Mouse (Mus musculus): Measurements from ENCODE around the gene Ankrd61. TPM values are rescaled to one million over a fixed set of nuclear protein-coding genes. Genes with fewer than 3 reads are reported as not detected.
A peak's percentile ranks its signal among the peaks of the same experiment; 100 is the strongest.

Ankrd61 gene
- polyA plus RNA-seq, 1 experiment from 2014 or later: 0.21 TPM

DNA sequence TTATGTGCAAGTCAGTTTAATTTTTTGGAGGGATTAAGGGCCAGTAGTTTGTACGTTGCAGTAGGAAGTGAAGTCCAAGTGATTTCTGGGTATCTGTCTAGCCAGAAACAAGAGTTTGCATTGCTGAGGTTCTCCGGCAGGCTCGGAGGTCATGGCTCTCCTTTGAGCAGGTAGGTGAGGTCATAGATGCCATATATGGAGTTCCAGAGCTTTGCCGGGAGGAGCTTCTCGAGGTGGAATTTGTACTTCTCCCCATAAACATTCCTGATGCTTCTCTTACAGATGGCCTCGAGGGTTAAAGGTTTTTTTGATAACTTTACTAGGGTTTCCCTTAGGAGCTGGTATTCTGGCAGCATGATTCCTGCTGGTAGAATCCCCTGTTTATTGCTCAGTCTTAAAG lies 6.7 kb downstream of the Ankrd61 start:
- H3K36me3 ChIP-seq: peaks cover 92% of the 10 kb centered on the region
- no peak for ATAC-seq (ENCODE audit: extremely low read depth, insufficient number of reproducible peaks, low FRiP score, low TSS enrichment)

GRCm38 (mm10) chr5:143885274-143885673 lies 12.2 kb downstream of the Ankrd61 start:
- WGBS: 66% methylated on average over 3 of the region's 3 CpGs
- Histone ChIP-seq H3K9me3 (0 out of 2 replicates have a peak, but pooled peaks cover 5% of the 10 kb centered on the region), H3K4me3 (no peak overlapping the region), H3K27ac (replicated peaks) (peak overlapping the region; percentile 48), H3K9ac (no peak overlapping the region), H3K36me3 (peaks cover 100% of the 10 kb centered on the region), H3K27me3 (replicated peaks) (no peaks in the 10 kb centered on the region), H3K4me1 (peaks cover 6% of the 10 kb centered on the region; the same call in 1 of the 2 replicates), H3K4me2 (no peak overlapping the region)
- ATAC-seq (ENCODE audit: extremely low read depth, insufficient number of reproducible peaks, low FRiP score, low TSS enrichment): no peak

More for the DNA sequence above, 6.7 kb downstream of the Ankrd61 start:
- H3K9me3 ChIP-seq: 0 out of 2 replicates have a peak, but pooled peaks cover 2% of the 10 kb centered on the region
- no peaks in the 10 kb centered on the region for H3K27me3 ChIP-seq (replicated peaks)
- no peak overlapping the region for H3K9ac ChIP-seq
- no peak overlapping the region for H3K4me2 ChIP-seq
- no peak overlapping the region for H3K27ac ChIP-seq (replicated peaks)
- WGBS: 58% methylated on average over 6 of the region's 6 CpGs
- no peak overlapping the region for H3K4me3 ChIP-seq
- peaks cover 7% of the 10 kb centered on the region; the same call in 1 of the 2 replicates for H3K4me1 ChIP-seq

- ATAC-seq (ENCODE audit: extremely low read depth, insufficient number of reproducible peaks, low FRiP score, low TSS enrichment): no peak
- Histone ChIP-seq H3K36me3 (peaks cover 75% of the 10 kb centered on the region), H3K4me3 (no peak overlapping the region)
These were observed 22.9 kb downstream of the Ankrd61 start for GRCm38 (mm10) chr5:143874571-143874970.

DNA sequence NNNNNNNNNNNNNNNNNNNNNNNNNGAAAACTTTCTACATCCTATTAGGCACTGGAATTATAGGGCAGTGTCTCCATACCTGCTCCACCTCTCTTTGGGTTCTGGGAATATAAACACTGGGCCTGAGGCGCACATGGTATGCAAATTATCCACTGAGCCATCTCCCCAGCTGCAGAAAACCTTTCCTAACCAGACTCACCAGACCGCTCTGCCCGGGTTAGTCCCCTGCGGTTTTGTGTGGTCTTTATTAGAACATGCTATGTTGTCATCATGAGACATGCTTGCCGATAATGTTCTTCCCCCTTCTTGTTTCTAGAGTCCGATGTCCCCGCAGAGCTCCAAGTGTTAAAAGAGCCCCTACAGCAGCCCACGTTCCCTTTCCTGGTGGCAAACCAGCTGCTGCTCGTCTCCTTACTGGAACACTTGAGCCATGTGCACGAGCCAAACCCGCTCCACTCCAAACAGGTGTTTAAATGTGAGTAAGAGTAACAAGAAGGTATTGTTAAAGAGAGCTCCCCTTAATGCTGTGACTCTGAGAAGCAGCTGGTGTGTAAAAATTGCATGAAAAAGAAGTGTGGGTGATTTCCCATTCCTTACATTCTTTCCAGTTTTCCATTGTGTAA lies 25.8 kb downstream of the Ankrd61 start:
- Histone ChIP-seq H3K27ac (replicated peaks) (no peak overlapping the region), H3K9ac (no peak overlapping the region), H3K4me1 (no peaks in the 10 kb centered on the region), H3K4me3 (no peak overlapping the region), H3K36me3 (peaks cover 47% of the 10 kb centered on the region), H3K9me3 (no peaks in the 10 kb centered on the region), H3K27me3 (replicated peaks) (no peaks in the 10 kb centered on the region), H3K4me2 (no peak overlapping the region)
- no peak for ATAC-seq (ENCODE audit: extremely low read depth, insufficient number of reproducible peaks, low FRiP score, low TSS enrichment)
- whole genome bisulfite sequencing: 83% methylated on average over 11 of the region's 11 CpGs

More at GRCm38 (mm10) chr5:143874571-143874970, 22.9 kb downstream of the Ankrd61 start:
- Histone ChIP-seq H3K27ac (replicated peaks) (no peak overlapping the region), H3K9me3 (no peaks in the 10 kb centered on the region), H3K4me1 (no peaks in the 10 kb centered on the region), H3K9ac (no peak overlapping the region), H3K27me3 (replicated peaks) (no peaks in the 10 kb centered on the region), H3K4me2 (no peak overlapping the region)
- WGBS: 61% methylated on average over 4 of the region's 4 CpGs

Other genes with a start within 250 kb of the Ankrd61 start
- 10.9 and 11.2 TPM in 2 replicates for gene Usp42, start 165.4 kb downstream of the Ankrd61 start, polyA plus RNA-seq (2015; fragmentation: Nextera tagmentation; extraction: Ambion mirVana)
- 26.7 and 26.9 TPM in 2 replicates for gene Eif2ak1, start 79.9 kb downstream of the Ankrd61 start, polyA plus RNA-seq (2015; fragmentation: Nextera tagmentation; extraction: Ambion mirVana)
- gene Aimp2, start 12.2 kb upstream of the Ankrd61 start, polyA plus RNA-seq (2015; fragmentation: Nextera tagmentation; extraction: Ambion mirVana): 93.9 and 106 TPM in 2 replicates
- gene Pms2, start 12.3 kb upstream of the Ankrd61 start, polyA plus RNA-seq (2015; fragmentation: Nextera tagmentation; extraction: Ambion mirVana): 19.6 and 22.9 TPM in 2 replicates
- 0.45 and 0.69 TPM in 2 replicates for gene Gm42421, start 30.5 kb upstream of the Ankrd61 start, polyA plus RNA-seq (2015; fragmentation: Nextera tagmentation; extraction: Ambion mirVana)
- gene Rsph10b, start 35.4 kb upstream of the Ankrd61 start, polyA plus RNA-seq (2015; fragmentation: Nextera tagmentation; extraction: Ambion mirVana): 0.87 and 1.7 TPM in 2 replicates
- 48.1 and 50.9 TPM in 2 replicates for gene Ccz1, start 117.2 kb upstream of the Ankrd61 start, polyA plus RNA-seq (2015; fragmentation: Nextera tagmentation; extraction: Ambion mirVana)
- not detected in 2 replicates for gene Ocm, start 129.0 kb upstream of the Ankrd61 start, polyA plus RNA-seq (2015; fragmentation: Nextera tagmentation; extraction: Ambion mirVana)
- gene Lmtk2, start 202.8 kb upstream of the Ankrd61 start, polyA plus RNA-seq (2015; fragmentation: Nextera tagmentation; extraction: Ambion mirVana): 3.6 and 4.1 TPM in 2 replicates